Mouse (Mus musculus) gastrocnemius, adult 18-20 months (tissue): ENCODE results near the gene Kcns3. TPM values are rescaled to one million over a fixed set of nuclear protein-coding genes. Genes with fewer than 3 reads are reported as not detected.
"Not testable (repeated sequence)": the region's sequence is repeated elsewhere in the genome, so short reads cannot be mapped to it uniquely, and the experiment has no call there.

ENCODE experiments used
- DNase-seq: peaks from one replicate; pipeline ENCODE4 v3.0.0; 2021; ENCODE audit warnings: low spot score
- total RNA-seq, 2 experiments: library from RNA; stranded (reverse); gene quantifications; 2 replicates each; pipeline ENCODE4 v1.2.3; 2021

The Kcns3 gene
- total RNA-seq, 2 experiments from 2014 or later, result 0.53 to 0.93 TPM

DNA sequence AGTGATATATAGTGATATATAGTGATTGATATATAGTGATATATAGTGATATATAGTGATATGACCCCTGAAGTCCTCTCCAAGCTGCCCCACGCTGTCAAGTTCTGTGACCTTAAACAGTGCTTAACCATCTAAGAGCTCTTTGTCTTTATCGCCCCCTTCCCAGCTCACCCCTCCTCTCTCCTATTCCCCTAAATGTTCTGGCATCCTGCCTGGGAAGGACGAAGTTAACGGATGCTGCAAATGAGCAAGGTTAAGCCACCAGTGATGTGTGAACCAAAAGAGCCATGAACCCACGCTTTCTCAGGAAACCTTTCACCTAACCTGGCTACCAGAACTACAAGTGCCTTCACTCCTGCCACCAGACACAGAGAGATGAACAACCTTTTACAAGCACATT, 64.0 kb downstream of the Kcns3 start:
- DNase-seq, result no peak

DNA sequence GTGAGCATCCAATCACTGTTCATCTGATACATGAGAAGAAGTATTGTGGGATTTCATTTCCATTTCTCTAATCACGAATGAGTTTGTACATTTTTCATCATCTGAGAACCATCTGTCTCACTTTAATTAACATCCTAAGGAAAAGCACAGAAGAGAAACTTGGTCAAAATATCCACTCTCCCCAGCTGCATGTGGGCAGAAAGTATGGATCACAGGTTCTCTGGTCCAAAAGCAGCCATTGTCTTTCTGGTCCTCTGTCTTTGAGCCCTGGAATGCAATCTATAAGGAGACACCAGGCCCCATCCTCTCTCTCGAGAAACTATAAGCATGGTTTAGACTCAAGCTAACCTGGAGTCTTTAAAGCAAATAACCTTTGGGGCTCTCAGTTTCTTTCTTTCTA, 79.8 kb downstream of the Kcns3 start:
- no peak for DNase-seq

DNA sequence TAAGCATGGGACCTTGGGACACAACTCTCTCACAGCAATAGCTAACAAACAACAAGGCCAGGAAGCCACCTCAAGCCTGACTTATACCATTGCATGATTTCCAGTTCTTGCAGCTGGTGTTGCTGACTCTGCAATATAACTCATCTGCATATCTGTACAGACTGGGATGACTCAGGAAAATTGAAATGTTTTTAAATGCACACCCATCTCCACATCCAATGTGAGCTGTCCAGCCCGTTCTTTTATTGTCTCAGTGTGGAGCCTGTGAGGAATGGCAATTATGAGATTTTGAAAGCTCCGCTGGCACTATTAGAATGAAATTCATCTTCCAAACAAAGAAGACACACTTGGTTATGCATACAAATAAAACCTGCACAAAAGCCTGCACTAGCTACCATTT, 84.0 kb downstream of the Kcns3 start:
- DNase-seq, result no peak

DNA sequence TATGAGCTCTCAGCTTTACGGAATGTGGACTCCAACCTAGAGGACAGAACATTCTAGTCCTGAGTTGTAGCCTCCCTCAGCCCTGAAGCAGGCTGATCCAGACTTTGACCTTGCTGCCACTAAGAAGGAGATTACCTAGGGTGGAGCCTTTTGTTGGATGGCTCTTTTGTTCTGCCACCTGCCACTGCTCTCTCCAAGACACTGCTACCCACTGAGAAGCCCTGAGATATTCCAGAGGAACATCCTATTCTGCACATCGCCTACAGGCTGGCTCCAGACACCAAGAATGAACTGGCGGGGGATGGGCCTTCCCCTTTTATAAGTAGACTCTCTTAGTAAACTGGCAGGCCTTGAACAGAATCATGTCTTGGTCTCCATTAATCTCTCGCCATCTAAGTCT, 98.2 kb downstream of the Kcns3 start:
- not testable (repeated sequence) for DNase-seq

DNA sequence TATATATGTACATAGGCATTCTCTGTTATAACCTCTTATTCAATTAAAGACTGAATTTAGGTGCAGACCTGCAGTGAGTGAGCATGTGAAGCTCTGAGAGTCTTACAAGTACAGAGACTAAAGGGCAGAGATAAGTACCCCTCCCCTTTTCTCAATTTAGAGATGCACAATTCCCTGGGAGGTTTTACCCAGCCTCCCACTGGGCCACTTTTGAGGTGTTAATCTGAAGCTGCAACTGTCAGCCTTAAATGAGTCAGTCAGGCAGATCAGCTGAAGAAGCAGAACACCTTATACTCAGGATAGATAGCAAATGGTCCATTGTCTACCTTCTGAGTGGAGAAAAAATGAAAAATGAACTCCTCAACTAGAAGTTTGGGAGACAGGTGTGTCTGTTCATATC, 109.0 kb downstream of the Kcns3 start:
- no peak for DNase-seq

Other genes with a start within 250 kb of the Kcns3 start
- gene Msgn1, start 57.9 kb upstream of the Kcns3 start, total RNA-seq, result not detected
- 1 to 10 TPM; 2.4 to 4.6 TPM for gene Gen1, start 114.7 kb upstream of the Kcns3 start, total RNA-seq
- gene Smc6, start 114.8 kb upstream of the Kcns3 start, total RNA-seq, result 10 to 100 TPM; 27.1 to 35.7 TPM